Mouse (Mus musculus) bone marrow, adult 2 months (tissue): ENCODE measurements around the gene Tomm34.

Experiments used
- CTCF ChIP-seq: fragments of 200-500 bp; IDR thresholded peaks from 2 replicates; pipeline ENCODE4 v1.5.1; 2011; ENCODE audit warnings: low read length, control low read depth; ENCODE audit not compliant: control insufficient read depth, insufficient read depth
- POLR2A ChIP-seq: fragments of 200-500 bp; IDR thresholded peaks from 2 replicates; pipeline ENCODE4 v1.6.1; 2011; ENCODE audit warnings: low read depth, mild to moderate bottlenecking, control low read depth, low read length, borderline replicate concordance; ENCODE audit not compliant: control insufficient read depth

DNA sequence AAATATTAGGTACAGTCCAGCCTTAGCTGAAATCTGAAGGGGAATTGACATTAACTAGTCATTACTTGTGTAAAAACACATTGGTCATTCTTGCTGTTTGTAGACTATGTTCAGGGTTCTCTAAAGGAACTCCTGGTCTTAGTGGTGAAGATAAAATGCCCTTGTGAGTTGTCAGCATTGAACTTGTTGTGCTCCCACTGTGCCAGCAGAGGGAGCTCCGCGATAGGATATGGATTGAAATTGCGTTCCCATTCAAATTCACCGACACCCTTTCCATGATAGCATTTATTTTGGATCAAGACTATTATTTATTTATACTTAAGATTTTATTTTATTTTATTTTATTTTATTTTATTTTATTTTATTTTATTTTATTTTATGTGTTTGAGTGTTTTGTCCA, 32.5 kb upstream of the Tomm34 start:
- peak; percentile 75 for TF ChIP-seq CTCF
- no peak for TF ChIP-seq POLR2A
